Mouse (Mus musculus): ENCODE results near the gene Sav1.

DNA sequence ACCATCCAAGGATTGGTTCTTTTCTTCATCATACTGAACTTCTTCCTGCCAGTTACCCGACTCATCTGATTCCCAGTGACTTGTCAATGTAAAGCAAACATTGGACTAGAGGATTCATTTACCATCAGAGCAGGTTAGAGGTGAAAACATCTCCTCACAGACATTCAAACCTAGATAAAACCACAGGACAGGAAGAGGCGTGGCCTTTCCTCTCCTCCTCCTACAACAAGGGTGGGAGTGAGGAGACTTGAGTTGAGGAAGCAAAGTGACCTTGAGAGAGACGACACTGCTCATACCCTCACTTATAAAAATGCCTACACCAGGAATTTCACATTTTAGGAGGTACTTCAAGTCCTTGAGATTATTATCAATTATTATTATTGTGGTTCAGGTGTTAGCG lies 31.4 kb upstream of the Sav1 start:
- TF ChIP-seq CTCF (IDR thresholded peaks at IDR 0.05; ENCODE audit: extremely low read depth, insufficient read depth, insufficient read length, insufficient replicate concordance), result no peak
- TF ChIP-seq POLR2A (IDR thresholded peaks at IDR 0.05; ENCODE audit: low read depth, low read length), result no peak
